Mouse (Mus musculus) stomach, postnatal 0 days (tissue): Measurements from ENCODE around the gene Cars2. TPM values are rescaled to one million over a fixed set of nuclear protein-coding genes. Genes with fewer than 3 reads are reported as not detected.
"Not testable (repeated sequence)": the region's sequence is repeated elsewhere in the genome, so short reads cannot be mapped to it uniquely, and the experiment has no call there.

ENCODE experiments used
- ATAC-seq: fragments of 200-750 bp; cut with Nextera tagmentation; 2 replicates; pipeline ENCODE4 v1.8.0; 2017; ENCODE audit not compliant: low FRiP score, low TSS enrichment
- DNase-seq: peaks from one replicate; pipeline ENCODE4 v3.0.0-alpha.2; 2016; ENCODE audit warnings: low spot score
- H3K27ac ChIP-seq: fragments of 300-500 bp; sonication (generic); replicated peaks from 2 replicates; pipeline ENCODE4 v1.5.1; 2014; ENCODE audit warnings: mild to moderate bottlenecking, control low read depth
- H3K27me3 ChIP-seq: fragments of 300-500 bp; sonication (generic); 2 replicates; pipeline ENCODE4 v1.6.1; 2014; ENCODE audit warnings: low read length; ENCODE audit not compliant: control insufficient read depth, insufficient read depth
- H3K36me3 ChIP-seq: fragments of 300-500 bp; sonication (generic); 2 replicates; pipeline ENCODE4 v1.6.1; 2014; ENCODE audit warnings: low read length, mixed read lengths; ENCODE audit not compliant: control insufficient read depth, insufficient read depth
- H3K4me1 ChIP-seq: fragments of 300-500 bp; sonication (generic); replicated peaks from 2 replicates; pipeline ENCODE4 v1.6.1; 2014; ENCODE audit warnings: antibody characterized with exemption; ENCODE audit not compliant: control insufficient read depth, insufficient read depth
- H3K4me2 ChIP-seq: fragments of 300-500 bp; sonication (generic); replicated peaks from 2 replicates; pipeline ENCODE4 v1.6.1; 2014; ENCODE audit warnings: low read depth, mild to moderate bottlenecking, control low read depth, moderate library complexity
- H3K4me3 ChIP-seq: fragments of 300-500 bp; sonication (generic); 2 replicates; pipeline ENCODE4 v1.5.1; 2014; ENCODE audit warnings: low read depth, low read length, control low read depth
- H3K9ac ChIP-seq: fragments of 300-500 bp; sonication (generic); 2 replicates; pipeline ENCODE4 v1.6.1; 2014; ENCODE audit warnings: mild to moderate bottlenecking, low read length, control low read depth, mixed read lengths
- H3K9me3 ChIP-seq: fragments of 300-500 bp; sonication (generic); 2 replicates; pipeline ENCODE4 v1.6.1; 2016; ENCODE audit warnings: low read length; ENCODE audit not compliant: control insufficient read depth
- CTCF ChIP-seq: IDR thresholded peaks from 2 replicates; pipeline ENCODE4 v1.5.1; 2016; ENCODE audit warnings: antibody characterized with exemption, low read depth, mild to moderate bottlenecking, moderate library complexity
- EP300 ChIP-seq: optimal IDR thresholded peaks from 2 replicates; pipeline ENCODE3; 2016; ENCODE audit warnings: antibody characterized with exemption
- WGBS: fragments of 180-500 bp; shearing (Covaris S2); extraction: QIAGEN DNeasy Blood & Tissue Kit; methylation state at CpG from one replicate; pipeline ENCODE4 v1.1.7; 2014; 5-methylcytosine and 5-hydroxymethylcytosine counted together
- polyA plus RNA-seq: library from polyadenylated mRNA; unstranded; fragments of >200 nt; fragmentation: Nextera tagmentation; extraction: Ambion mirVana; gene quantifications from 2 replicates; pipeline ENCODE4 v1.2.1, GENCODE M21; 2015

Cars2 gene
- polyA plus RNA-seq, 1 experiment from 2014 or later, result 11.7 TPM

DNA sequence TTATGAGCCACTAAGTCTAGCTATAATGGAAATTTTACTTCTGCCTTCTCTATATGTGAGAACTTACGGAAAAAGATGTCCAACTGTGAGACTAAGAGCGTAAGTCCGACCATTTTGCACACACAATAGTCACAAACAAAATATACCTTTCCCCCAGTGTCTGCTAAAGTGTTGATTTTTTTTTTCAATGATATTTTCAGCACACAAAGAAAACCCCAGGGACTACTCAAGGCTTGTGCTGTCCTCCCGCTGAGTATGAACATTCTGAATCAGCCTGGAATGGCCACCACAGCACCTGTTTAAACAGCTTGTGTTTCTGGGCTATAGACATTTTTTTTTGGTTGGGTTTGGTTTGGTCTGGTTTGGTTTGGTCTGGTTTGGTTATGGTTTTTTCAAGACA lies 20.2 kb upstream of the Cars2 start:
- Histone ChIP-seq H3K9ac (no peak overlapping the region), H3K27me3 (no peaks in the 10 kb centered on the region), H3K27ac (no peak overlapping the region), H3K36me3 (no peaks in the 10 kb centered on the region), H3K9me3 (no peaks in the 10 kb centered on the region), H3K4me2 (no peak overlapping the region), H3K4me1 (peaks cover under 1% of the 10 kb centered on the region; the same call in 1 of the 2 replicates), H3K4me3 (no peak overlapping the region)
- no peak for ATAC-seq
- TF ChIP-seq CTCF (no peak), EP300 (no peak)
- no peak for DNase-seq
- 94% methylated on average over 4 of the region's 4 CpGs for WGBS

DNA sequence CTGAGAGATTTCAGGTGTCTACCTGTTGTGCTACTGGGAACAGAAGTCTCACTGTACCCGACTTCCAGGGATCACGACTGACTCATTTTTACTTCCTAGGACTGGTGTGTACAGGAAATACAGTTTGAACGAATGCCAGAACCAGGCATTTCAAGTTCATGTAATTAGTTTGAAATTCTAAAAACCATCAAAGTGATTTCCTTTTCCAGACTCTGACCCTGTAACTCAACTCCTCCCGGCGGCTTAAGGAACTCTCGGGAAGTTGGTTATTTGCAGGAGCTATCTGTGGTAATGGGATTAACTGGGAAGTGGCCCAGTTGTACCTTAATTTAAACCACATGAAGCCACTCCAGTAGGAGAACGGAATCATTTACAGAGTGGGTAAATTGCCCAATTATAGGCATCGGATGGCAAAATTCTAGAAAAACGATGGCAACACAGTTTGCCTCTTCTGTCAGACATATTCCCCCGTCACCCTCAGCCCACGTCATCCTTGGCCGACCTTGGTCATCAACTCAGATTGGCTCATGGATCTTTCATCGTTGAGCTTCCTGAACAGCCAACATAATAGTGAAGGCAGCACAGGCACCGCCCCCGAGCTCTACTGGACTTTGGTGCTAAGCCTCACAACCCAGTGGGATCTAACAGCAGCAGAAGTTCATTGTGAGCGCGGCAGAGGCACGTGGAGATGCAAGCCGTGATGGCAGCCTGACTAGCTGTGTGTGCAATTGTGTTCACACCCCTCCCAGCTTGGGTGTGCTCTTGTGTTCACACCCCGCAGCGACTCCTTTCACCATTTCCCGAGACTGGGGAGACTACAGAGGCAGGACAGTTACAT lies 18.9 kb upstream of the Cars2 start:
- DNase-seq (no peak), ATAC-seq (no peak)
- H3K27me3 ChIP-seq, result no peaks in the 10 kb centered on the region
- no peaks in the 10 kb centered on the region for H3K9me3 ChIP-seq
- WGBS, result 84% methylated on average over 22 of the region's 22 CpGs
- no peak overlapping the region for H3K9ac ChIP-seq
- no peak overlapping the region for H3K4me2 ChIP-seq
- TF ChIP-seq CTCF (no peak), EP300 (no peak)
- no peak overlapping the region for H3K27ac ChIP-seq
- 0 out of 2 replicates have a peak, but pooled peaks cover 2% of the 10 kb centered on the region for H3K36me3 ChIP-seq
- no peaks in the 10 kb centered on the region for H3K4me1 ChIP-seq
- no peak overlapping the region for H3K4me3 ChIP-seq

DNA sequence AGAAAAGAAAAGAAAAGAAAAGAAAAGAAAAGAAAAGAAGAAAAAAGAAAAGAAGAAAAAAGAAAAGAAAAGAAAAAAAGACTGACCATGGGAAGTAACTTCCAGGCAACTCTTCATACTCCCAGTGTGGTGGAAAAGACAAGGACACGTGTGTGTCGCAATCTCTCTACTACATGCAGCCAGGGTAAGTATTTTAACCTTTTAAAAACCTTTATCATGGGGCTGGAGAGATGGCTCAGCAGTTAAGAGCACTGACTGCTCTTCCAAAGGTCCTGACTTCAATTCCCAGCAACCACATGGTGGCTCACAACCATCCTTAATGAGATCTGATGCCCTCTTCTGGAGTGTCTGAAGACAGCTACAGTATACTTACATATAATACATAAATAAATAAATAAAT lies 17.6 kb upstream of the Cars2 start:
- H3K36me3 ChIP-seq, H3K27me3 ChIP-seq, H3K4me1 ChIP-seq, H3K4me3 ChIP-seq, H3K9me3 ChIP-seq, H3K9ac ChIP-seq, ATAC-seq, DNase-seq, H3K4me2 ChIP-seq, H3K27ac ChIP-seq: not testable (repeated sequence)
- 92% methylated on average over 2 of the region's 2 CpGs for WGBS

DNA sequence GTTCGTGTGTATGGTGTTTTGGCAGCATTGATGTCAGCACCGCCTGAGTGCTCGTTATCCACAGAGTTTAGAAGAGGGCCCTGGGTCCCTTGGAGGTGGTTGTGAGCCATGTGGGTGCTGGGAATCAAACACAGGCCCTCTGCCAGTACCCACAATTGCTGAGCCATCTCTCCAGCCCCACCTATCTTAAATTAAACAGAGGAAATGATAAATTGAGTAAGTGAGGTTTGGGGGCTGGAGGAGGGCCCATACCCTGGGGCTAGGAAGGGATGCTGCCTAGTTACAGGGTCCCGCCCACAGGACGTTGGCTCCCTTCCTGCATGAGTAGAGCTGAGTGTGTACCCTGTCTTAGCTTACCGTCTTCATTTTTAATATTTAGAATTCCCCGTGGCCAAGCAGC lies 14.1 kb upstream of the Cars2 start:
- Histone ChIP-seq H3K36me3 (peaks cover 13% of the 10 kb centered on the region), H3K4me2 (no peak overlapping the region), H3K27ac (no peak overlapping the region), H3K9me3 (no peaks in the 10 kb centered on the region), H3K4me1 (no peaks in the 10 kb centered on the region), H3K27me3 (no peaks in the 10 kb centered on the region), H3K4me3 (no peak overlapping the region), H3K9ac (no peak overlapping the region)
- WGBS, result 74% methylated on average over 7 of the region's 7 CpGs
- TF ChIP-seq EP300, result no peak
- no peak for ATAC-seq
- no peak for DNase-seq

DNA sequence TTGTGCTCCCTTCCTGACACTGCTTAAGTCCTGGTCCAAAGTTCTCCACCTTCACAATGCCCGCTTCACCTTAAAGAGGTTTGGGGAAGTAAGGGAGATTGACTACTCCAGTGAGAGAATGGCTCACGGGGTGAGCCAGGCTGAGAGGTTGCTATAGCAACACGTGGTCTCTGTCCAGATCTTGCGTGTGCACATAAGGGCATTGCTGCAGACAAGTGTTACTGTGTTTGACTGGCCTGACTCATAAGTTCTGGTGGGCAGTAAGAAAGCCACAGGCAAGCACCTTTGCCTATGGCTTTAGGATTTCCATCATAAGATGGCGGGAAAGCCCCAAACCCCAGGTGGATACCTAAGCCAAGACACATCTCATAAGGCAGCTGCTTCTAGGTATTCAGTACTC lies 13.7 kb upstream of the Cars2 start:
- TF ChIP-seq CTCF, result no peak
- no peak for TF ChIP-seq EP300
- DNase-seq (no peak), ATAC-seq (no peak)
- Histone ChIP-seq H3K4me3 (no peak overlapping the region), H3K9ac (no peak overlapping the region), H3K4me1 (peaks cover under 1% of the 10 kb centered on the region; the same call in 1 of the 2 replicates), H3K9me3 (no peaks in the 10 kb centered on the region), H3K27me3 (no peaks in the 10 kb centered on the region), H3K4me2 (no peak overlapping the region), H3K27ac (no peak overlapping the region), H3K36me3 (peaks cover 13% of the 10 kb centered on the region)
- WGBS, result 89% methylated on average over 5 of the region's 5 CpGs

DNA sequence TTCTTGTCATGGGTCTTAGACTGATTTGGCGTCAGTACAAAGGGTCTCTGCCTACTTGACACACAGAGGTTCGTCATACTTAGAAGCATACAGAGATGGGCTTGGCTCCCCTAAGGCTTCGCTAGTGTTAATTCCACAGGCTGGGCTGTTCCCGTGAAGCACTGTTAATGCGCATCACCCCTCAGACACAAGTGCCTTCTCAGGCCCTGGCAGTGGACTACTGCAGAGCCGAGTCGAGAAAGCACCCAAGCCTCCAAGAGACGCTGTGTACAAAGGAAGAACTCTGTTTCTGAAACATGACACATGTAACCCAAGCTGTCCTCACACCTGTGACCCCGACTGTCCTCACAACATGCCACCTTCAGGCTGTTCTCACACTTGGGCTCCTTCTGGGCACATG lies 9.6 kb upstream of the Cars2 start:
- Histone ChIP-seq H3K27me3 (no peaks in the 10 kb centered on the region), H3K4me2 (no peak overlapping the region)
- no peak for DNase-seq

More for the DNA sequence above, 9.6 kb upstream of the Cars2 start:
- H3K9me3 ChIP-seq, result no peaks in the 10 kb centered on the region
- no peak overlapping the region for H3K27ac ChIP-seq
- H3K4me1 ChIP-seq, result peaks cover 3% of the 10 kb centered on the region; the same call in 1 of the 2 replicates
- WGBS, result 81% methylated on average over 9 of the region's 9 CpGs
- no peak overlapping the region for H3K9ac ChIP-seq
- ATAC-seq, result no peak
- peaks cover 13% of the 10 kb centered on the region for H3K36me3 ChIP-seq
- TF ChIP-seq CTCF (no peak), EP300 (no peak)
- no peak overlapping the region for H3K4me3 ChIP-seq
